Comparison of ENCODE assay signal across 25 mouse cellular contexts in genomic region chr2:159575271-159575670, GRCm38 (mm10).
DNase-seq lines count a peak whose midpoint lies in the region; ATAC-seq lines count a peak whose summit lies in the region.
"Had no signal": no experiment of that assay in that cellular context is flagged by ENCODE, and none has a peak within 500 bp of the region (broad histone marks: within the 10 kb centered on the region; RNA-seq: fewer than 3 reads in every experiment).

No protein-coding gene starts in this region.

- H3K9me3 ChIP-seq in heart, embryonic 10.5 days: no peaks in the 10 kb centered on the region
- H3K9me3 ChIP-seq: forebrain, embryonic 10.5 days; forebrain, embryonic 13.5 days; heart, embryonic 12.5 days; heart, embryonic 15.5 days; hindbrain, embryonic 10.5 days; hindbrain, embryonic 13.5 days; intestine, embryonic 15.5 days had no signal

- no peak overlapping the region for H3K4me3 ChIP-seq in heart, embryonic 10.5 days
- H3K4me3 ChIP-seq: forebrain, embryonic 10.5 days; forebrain, embryonic 13.5 days; heart, embryonic 12.5 days; heart, embryonic 15.5 days; hindbrain, embryonic 10.5 days; hindbrain, embryonic 13.5 days; intestine, embryonic 15.5 days had no signal

- no peaks in the 10 kb centered on the region for H3K27me3 ChIP-seq in heart, embryonic 10.5 days (ENCODE audit: insufficient read depth, poor library complexity, severe bottlenecking)
- H3K27me3 ChIP-seq: forebrain, embryonic 13.5 days; heart, embryonic 12.5 days; heart, embryonic 15.5 days; hindbrain, embryonic 13.5 days; intestine, embryonic 15.5 days had no signal

- no peak for ATAC-seq in activated CD4-positive, CD25-positive, alpha-beta regulatory T cell, adult 4 months
- ATAC-seq: CD4-positive, CD25-positive, alpha-beta regulatory T cell, adult 4 months; forebrain, embryonic 13.5 days; forebrain, embryonic 16.5 days; hindbrain, embryonic 16.5 days; intestine, embryonic 15.5 days had no signal

- WGBS in heart, embryonic 10.5 days: 75% methylated on average over 5 of the region's 5 CpGs

- peak; percentile 12 for DNase-seq in heart, adult 11 months
- DNase-seq in heart, embryonic 10.5 days (ENCODE audit: low spot score): no peak
- DNase-seq in right cerebral cortex, adult 18-20 months: peak; percentile 9
- DNase-seq in right cerebral cortex, postnatal 14 days: no peak
- peak; percentile 24 for DNase-seq in telencephalon, adult 2 months (ENCODE audit: low read depth, low spot score)
- DNase-seq: adrenal gland, adult 8-10 months; adrenal gland, postnatal 25 days; cerebellum, adult 18-20 months; cerebellum, adult 9-10 months; cerebellum, postnatal 14 days; gastrocnemius, postnatal 10 days; gastrocnemius, postnatal 36 days; heart, postnatal 10 days; heart, postnatal 36 days had no signal

- no peak overlapping the region for H3K27ac ChIP-seq in heart, embryonic 10.5 days
- H3K27ac ChIP-seq: forebrain, embryonic 10.5 days; forebrain, embryonic 13.5 days; heart, embryonic 15.5 days; hindbrain, embryonic 10.5 days; hindbrain, embryonic 13.5 days; intestine, embryonic 15.5 days had no signal

- no peaks in the 10 kb centered on the region for H3K4me1 ChIP-seq in heart, embryonic 10.5 days
- H3K4me1 ChIP-seq: forebrain, embryonic 13.5 days; heart, embryonic 12.5 days; heart, embryonic 15.5 days; hindbrain, embryonic 13.5 days; intestine, embryonic 15.5 days had no signal

- no peaks in the 10 kb centered on the region for H3K36me3 ChIP-seq in heart, embryonic 10.5 days
- H3K36me3 ChIP-seq: forebrain, embryonic 10.5 days; heart, embryonic 12.5 days; heart, embryonic 15.5 days; hindbrain, embryonic 10.5 days; hindbrain, embryonic 13.5 days; intestine, embryonic 15.5 days had no signal

Comparison
In these comparisons a context has a peak if more than half of its experiments do, and no peak if none do; other contexts are left out.
1. DNase-seq: peak in heart, adult 11 months (single experiment), right cerebral cortex, adult 18-20 months (single experiment) and telencephalon, adult 2 months (single experiment); none in heart, embryonic 10.5 days (single experiment) and right cerebral cortex, postnatal 14 days (single experiment).